Mouse (Mus musculus) common myeloid progenitor, adult 5-6 weeks (primary cell): ENCODE measurements at regions not wholly inside any gene's neighbourhood (a gene's known extent, or its start where the extent isn't known, plus 50 kb on each side); places are given as distances from the start of the nearest gene placed in this dataset.

Experiments used
- ATAC-seq: replicated peaks from 2 replicates; pipeline ENCODE4 v1.8.0; 2016; ENCODE audit warnings: low read depth, mild to moderate bottlenecking, moderate TSS enrichment, inconsistent platforms; ENCODE audit not compliant: poor library complexity, severe bottlenecking

DNA sequence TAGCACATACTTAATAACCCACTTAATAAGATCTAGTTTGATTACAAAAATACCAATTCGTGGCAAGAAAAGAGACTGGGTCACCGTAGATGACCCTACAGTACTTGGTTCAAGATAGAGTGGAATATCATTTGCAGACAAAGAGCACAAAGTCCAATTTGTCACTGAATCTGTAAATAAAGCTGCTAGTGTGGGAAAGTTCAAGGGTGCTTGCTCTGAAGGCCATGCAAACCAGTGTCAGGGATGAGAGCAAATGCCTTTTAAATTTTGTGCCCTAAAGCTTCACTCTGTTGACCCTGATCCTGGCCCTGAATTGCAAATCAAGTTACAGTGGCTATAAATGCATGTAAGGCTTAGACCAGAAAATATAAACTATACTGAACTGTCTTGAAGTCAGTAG, 113.1 kb downstream of the Cd55b start:
- no peak for ATAC-seq

DNA sequence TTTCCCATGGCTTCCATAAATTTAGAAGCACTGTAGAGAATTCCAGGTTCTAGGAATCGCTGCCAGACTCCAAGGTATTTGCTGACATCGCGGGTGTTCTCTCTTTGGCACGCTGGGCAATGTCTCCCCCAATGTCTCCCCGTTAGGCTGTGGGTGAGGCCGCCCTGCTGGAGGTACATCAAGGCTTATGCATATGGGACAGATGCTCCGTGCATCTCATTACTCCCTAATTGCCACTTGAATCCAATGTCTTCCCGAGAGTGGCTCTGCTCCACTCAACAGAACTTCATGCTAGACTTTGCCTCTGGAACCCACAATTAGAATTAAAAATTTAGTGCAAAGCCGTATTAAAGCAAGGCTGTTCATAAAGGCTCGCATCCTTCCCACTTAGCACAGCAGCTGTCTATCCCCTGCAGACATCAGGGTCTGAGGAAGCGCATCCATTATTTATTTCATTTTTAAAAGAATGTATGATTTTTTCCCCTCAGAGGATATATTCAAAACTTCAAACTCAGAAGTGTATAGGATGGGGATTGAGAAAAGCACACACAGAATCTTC, 120.9 kb downstream of the Cd55b start:
- no peak for ATAC-seq

DNA sequence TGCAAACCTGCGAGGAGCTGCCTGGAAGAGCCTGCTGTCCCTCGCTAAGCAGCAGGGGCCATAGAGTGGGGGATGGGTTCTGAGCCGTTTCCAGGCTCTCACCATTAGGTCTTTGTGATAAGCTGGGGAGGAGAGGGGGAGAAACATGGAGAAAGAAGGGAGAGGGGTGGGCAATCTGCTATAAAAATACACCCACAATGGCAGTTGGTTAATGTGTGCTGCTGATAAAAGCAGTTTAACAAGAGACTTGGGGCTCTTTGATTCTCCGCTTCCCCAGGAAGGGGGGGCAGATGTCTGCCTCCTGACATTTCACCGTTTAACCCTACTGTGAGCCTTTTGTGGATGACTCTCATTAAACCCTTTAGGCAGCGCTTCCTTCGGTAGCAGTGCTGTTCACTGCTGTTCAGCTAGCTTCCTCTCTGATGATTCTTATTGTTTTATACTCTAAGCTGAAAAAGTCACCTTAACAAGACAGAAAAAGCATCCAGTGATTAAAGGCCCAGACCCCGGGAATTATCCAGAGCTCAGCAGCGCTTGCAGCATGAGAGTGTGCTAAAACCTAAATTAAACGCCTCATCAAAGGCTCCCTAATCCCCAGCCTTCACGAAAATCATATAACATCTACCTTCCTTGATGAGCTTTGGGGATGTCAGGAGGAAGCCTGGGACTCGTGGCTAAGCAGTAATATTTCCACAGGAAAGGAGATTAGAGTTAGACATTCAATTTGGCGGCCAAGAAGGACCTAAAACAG, 122.6 kb downstream of the Cd55b start:
- ATAC-seq, result peak; percentile 86

DNA sequence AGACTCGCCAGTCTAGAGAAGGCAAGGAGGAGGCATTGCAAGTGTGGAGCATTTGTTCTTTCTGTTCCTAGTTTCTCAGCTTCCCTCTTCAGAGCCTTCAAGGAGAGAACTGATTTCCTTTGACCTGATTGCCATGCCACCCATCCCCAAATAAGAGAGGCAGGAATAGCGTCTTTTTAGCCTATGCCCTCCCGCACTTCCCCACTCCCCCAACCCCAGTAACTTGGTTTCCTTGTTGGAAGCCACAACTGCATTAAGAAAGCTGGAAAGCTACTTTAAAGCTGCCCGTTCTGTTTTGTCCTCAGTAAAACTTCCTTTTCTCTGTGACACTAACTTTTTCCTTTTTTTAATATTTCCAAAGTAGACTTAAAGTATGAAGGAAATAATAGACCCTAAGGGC, 123.2 kb downstream of the Cd55b start:
- peak; percentile 3; the same call in 1 of the 2 replicates for ATAC-seq

DNA sequence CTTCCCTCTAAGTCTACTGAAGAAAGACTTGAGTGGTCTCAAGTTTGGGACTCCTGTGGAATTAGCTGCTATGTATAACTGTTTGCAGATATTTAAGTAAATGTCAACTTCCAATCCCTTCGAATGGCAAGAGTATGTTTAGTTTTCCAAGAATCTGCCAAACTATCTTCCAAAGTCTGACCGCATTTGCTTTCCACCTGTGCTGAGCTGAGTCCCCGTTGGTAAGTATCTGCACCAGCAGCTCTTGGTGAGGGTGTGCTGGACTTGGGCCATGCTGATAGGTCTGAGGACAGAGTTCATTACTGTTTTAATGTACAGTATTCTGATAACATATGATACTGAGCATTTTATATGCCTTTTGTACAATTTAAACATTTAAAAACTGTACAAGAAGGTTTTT, 123.7 kb downstream of the Cd55b start:
- ATAC-seq, result 0 out of 2 replicates have a peak, but pooled peaks have one; percentile 15

DNA sequence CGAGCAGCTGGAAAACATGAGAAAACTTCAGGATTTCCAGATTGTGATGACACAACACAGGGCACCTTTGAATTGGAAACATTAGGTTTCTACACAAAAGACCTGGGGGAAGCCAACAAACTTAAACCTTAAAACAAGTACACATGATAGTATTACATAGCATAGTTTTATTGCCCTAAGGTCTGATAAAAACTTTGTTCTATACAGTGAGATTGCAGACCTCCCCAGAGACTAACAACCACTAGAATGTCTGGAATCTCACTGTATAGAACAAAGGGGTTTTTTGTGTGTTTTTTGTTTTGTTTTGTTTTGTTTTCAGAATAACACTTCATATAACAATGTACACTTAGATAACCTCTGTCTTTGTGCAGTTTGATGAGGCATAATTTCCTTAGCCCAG, 124.2 kb downstream of the Cd55b start:
- no peak for ATAC-seq

DNA sequence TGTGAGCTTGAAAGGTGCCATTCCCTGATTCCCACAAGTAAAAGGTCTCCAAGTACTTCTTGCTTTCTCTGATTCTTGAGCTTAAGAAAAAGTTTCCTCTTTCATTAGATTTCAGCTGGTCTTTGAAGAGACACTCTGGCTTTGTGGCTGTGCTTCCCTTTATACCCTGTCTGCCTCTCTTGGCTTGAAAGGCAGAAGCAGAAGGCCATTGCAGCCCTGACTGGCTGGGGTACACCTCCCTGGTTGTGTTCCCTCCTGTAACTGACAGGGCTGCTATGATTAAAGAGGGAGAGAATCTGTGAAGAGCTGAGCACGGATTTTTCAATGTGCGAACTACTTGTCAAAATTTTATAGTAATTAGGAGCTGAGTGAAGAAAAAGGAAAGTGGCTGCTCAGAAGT, 125.3 kb downstream of the Cd55b start:
- ATAC-seq, result no peak

DNA sequence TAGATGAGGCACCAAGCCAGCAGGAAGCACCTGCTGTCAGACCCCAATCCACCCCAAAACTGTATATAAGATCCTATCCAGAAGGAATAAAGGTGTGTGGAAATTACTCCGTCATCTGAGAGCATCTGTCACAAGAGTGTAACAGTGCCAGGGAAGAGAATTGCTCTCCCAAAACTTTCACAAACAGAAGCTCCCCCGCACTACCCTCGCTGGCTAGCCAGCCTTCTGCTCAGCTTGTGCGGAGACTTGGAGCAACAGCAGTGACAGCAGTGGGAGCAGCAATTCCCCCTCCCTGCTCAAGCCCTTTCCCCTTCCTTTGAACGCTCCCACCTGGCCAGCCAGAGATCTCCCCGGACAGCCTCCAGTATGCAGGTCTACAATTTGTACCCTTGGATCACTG, 136.9 kb downstream of the Cd55b start:
- no peak for ATAC-seq

DNA sequence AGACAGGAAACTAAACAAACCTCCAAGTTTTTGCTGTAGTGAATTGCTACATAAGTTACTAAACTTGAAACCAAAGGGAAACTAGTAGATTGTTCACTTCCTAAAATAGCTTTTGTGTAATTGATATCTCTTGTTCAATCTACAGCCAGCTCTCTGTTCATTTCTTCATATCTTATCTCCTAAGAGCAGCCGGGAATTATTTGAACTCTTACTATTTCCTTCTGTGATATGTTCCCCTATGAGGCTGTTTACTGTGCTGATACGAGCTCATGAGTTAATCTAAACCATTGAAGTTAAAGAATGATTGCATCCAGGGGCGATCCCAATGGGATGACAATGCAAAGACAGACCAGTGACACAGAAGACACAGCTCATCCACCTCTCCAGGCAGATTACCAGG, 140.7 kb downstream of the Cd55b start:
- peak; percentile 76 for ATAC-seq

DNA sequence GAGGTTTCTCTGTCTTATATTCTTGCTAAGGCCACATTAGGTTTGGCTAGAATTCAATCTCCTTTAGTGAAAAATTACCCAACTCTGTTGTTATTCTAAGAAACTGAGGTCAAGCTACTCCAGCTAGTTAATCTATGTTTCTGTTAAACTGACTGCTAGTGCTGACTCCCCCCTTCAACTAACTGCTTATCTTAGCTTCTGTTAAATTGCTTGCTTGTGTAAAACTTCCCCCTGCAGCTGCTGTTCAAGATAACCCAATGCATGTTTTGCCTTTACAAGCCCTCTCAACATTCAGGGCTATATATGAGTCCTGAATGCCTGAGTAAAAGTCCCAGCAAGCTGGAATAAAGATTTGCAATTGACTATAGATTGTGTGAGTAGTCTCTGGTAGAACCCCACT, 143.6 kb downstream of the Cd55b start:
- no peak for ATAC-seq

DNA sequence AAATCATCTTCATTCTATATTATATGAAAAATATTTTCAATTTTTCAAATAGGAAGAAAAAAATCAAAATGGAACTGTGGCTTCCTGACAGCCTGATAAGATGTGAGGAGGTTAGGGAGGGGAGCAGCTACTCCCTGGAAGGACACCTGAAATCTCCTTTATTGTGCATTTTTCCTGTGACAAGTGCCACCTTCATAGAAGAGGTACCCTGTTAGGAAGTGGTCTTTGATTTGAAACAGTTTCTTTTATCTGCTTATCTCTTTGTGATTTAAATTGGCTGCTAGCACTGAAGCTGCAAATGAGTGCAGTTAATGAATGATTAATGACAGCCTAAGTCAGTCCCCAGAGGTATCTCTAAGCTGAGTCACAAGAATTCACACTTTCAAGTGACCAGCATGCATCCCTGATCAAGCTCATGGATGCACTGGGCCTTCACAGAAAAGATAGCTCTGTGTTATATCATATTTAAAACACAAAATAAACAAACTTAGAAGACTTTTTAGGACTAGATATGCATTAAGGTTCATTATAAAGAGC, 144.7 kb downstream of the Cd55b start:
- no peak for ATAC-seq

DNA sequence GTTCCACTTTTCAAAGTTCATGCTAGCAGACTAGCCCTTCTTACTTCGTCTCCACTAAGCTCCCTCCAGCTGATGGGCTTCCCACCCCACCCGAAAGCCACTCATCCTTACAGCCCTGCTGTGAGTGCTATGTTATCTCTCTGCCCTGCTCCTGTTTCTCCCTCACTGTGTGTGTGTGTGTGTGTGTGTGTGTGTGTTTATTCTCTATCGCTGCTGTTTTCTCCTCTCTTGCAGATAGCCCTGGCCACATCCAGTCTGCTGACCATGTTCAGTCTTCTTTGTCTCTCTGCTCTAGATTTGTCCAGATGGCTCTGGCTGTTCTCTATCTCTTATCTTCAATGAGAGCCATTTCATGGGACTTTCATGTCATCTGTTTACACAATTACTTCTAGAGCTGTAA, 145.9 kb downstream of the Cd55b start:
- ATAC-seq, result peak; percentile 23; the same call in 1 of the 2 replicates

DNA sequence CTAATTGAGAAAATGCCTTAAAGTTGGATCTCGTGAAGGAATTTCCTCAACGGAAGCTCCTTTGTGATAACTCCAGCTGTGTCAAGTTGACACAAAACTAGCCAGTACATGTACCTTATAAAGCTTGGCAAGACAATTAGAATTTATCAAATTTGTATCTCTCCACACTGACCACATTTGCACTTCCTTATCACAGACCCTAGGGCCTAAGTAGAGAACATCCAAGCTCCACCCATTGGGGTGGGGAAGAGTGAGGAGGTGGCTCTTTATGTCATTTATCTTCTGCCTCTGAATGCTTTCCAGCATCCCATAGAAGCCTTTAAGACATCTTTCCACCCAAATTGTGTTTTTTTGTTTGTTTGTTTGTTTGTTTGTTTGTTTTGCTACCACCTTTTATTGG, 146.8 kb downstream of the Cd55b start:
- no peak for ATAC-seq

DNA sequence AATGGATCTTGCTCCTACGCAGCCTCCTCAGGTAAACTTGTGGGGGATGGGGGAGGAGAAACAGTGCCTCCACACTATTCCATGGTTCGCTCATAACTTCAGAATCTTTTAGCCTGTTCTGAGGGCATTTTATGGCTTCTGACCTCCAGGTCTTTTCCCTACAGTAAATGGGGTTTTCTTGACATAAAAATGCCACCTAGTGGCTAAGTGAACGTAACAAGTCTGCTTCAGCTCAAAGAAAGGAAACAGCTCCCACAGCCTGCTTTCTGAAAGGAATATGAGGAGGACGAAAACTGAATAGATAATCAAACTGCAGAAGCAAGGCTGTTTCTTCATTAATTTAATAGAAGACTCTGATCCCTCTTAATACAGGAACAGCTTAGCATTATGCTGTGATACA, 148.3 kb downstream of the Cd55b start:
- peak; percentile 72 for ATAC-seq

DNA sequence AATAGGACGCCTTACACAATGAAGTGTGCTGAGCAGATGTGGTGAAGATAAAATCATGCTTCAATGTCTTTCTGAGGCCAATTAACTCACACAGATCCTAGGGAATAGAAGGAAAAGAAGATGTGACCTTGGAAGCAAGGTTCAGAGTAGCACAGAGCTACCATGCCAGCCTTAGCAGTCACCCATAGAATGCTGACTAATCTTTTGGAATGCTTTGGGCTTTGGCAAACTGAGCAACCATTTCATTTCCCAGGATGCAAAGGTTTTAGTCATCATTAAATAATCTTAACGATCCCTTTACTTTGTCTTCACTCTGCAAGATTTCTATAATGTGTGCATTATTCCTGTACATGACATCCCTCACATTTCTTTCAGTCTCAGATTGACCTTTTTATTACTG, 152.4 kb downstream of the Cd55b start:
- no peak for ATAC-seq
